Mouse (Mus musculus): Measurements from ENCODE around the gene Hdac7. TPM values are rescaled to one million over a fixed set of nuclear protein-coding genes. Genes with fewer than 3 reads are reported as not detected.

Gene Hdac7
- total RNA-seq, 2 experiments from 2014 or later, result 57.9 to 59.4 TPM

DNA sequence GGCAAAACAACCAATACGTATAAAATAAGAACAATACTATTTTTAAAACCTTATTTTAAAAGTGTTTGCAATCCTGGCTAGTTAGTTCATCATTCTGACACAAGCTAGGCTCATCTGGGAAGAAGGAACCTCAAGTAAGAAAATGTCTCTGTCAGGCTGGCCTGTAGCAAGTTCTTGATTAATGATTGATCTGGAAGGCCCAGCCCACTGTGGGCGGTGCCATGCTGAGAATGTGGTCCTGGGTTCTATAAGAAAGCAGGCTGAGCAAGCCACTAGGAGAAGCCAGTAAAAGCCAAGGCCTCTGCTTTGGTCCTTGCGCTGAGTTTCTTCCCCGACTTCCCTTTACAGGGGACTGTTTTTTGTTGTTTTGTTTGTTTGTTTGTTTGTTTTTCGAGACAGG, 91.8 kb downstream of the Hdac7 start:
- intact Hi-C loops (cut with DNase I), result no loop called here
- DNase-seq, result no peak

DNA sequence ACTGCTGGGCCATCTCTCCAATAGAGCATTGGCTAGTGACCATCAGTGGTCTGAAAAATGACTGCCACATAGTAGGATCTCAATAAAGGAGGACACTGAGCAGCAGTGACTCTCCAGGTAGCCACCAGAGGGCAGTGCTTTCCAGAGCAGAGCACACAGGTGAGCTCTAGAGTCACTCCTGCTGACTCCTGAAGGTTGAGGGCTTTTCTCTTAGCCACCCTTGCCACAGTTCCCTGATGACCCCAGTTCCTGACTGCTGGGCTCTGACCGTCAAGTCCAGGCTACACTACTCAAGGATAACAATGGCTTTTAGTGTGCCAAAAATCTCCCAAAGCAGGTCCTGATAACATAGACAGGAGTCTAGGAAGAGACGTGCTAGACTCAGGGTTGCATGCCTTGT, 92.6 kb downstream of the Hdac7 start:
- no peak for DNase-seq
- intact Hi-C loops (cut with DNase I), result no loop called here

DNA sequence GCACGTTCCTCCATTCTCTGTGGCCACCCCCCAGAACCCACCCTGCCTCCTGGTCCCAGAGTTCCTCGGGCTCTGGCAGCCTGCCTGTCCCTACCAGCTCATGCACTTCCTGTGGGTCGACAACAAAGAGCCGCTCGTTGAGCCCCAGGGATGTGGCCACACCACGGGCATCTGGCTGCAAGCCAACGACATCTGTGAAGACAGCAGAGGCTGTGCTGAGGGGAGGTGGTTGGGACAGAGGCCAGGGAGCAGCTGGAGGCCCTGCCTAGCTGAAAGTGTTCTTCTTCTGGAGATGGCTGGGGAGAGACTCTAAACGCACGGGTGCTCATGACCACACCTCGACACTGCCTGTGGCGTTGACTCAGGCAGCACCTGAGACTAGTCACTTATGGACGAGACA, 93.6 kb downstream of the Hdac7 start:
- intact Hi-C loops (cut with DNase I), result no loop called here
- peak; percentile 64 to 68 for DNase-seq

DNA sequence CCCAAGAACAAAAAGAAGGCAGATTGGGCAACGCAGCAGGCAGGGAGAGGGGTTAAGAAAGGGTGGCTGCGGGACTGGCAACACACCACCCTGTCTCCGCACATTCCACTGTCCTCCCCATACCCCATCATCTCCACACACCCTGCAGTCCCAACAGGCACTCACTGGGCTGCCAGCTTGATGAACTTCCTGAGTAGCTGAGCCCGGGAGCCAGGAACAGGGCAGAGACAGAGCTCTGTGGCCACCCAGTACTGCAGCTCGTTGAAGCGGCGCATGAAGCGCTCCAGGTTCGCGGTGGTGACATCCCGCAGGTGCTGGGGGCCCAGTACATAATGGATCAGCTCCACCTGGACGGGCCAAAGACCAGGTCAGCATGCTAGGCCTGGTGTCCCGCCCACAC, 94.5 kb downstream of the Hdac7 start:
- no peak for DNase-seq
- intact Hi-C loops (cut with DNase I), result loop anchor here (2.0 kb wide), 1 partner anchor 13 kb away; no protein-coding TSS in a partner anchor

GRCm38 (mm10) chr15:97749397-97749796, 94.9 kb downstream of the Hdac7 start:
- intact Hi-C loops (cut with DNase I), result loop anchor here (2.0 kb wide), 1 partner anchor 13 kb away; no protein-coding TSS in a partner anchor
- no peak for DNase-seq

- intact Hi-C loops (cut with DNase I), result loop anchor here (2.0 kb wide), 1 partner anchor 14 kb away; no protein-coding TSS in a partner anchor
- no peak for DNase-seq
Measured at GRCm38 (mm10) chr15:97748964-97749363, 95.3 kb downstream of the Hdac7 start.

DNA sequence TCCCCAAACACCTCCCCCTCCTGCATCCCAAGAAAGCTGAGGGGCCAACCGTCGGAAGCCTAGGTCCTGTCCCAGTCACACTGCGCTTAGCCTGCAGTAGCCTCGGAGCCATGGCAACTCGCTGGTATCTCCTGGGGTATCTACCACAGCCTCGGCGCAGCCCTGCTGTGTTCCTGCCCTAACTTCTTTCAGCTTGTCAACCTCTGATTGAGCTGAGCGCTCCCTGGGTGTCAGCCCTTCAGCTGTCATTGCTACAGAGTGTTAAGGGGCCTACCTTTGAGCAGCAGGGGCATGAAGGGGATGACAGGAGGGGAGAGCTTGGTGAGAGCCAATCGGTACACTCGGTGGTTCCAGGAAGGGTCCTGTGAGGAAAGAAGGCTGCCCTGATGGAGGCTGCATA, 96.0 kb downstream of the Hdac7 start:
- no peak for DNase-seq
- intact Hi-C loops (cut with DNase I), result loop anchor here (2.0 kb wide), 1 partner anchor 14 kb away; no protein-coding TSS in a partner anchor

DNA sequence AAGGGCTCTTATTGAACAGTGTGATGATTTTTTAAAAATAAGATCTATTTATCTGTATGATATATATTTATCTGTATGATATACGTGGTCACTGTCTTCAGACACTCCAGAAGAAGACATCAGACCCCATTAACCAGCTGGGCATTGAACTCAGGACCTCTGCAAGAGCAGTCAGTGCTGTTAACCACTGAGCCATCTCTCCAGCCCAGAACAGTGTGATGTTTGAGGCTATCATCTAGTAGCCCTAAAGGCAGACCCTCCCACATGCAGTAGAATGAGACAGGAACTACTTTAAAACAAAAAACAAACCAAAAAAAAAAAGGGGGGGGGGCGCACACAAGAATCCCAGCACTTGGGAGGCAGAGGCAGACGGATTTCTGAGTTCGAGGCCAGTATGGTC, 96.8 kb downstream of the Hdac7 start:
- no peak for DNase-seq
- intact Hi-C loops (cut with DNase I), result no loop called here

DNA sequence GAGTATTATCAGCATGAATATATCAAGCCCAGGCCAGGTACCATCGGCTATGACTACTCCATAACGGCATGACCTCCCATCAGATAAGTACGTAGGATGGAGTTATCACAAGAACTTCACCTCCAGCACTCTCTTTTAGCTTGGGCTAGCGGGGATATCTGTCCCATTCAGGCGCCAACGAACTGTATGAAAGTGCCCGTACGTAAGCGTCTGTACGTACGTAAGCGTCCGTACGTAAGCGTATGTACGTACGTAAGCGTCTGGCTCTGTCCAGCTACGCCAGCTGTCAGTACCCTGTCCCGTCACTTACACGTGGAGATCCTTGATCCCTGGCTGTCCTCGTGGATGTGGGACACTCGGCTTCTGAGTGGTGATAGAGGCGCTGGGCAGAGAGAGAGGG, 97.6 kb downstream of the Hdac7 start:
- DNase-seq, result no peak
- intact Hi-C loops (cut with DNase I), result no loop called here

DNA sequence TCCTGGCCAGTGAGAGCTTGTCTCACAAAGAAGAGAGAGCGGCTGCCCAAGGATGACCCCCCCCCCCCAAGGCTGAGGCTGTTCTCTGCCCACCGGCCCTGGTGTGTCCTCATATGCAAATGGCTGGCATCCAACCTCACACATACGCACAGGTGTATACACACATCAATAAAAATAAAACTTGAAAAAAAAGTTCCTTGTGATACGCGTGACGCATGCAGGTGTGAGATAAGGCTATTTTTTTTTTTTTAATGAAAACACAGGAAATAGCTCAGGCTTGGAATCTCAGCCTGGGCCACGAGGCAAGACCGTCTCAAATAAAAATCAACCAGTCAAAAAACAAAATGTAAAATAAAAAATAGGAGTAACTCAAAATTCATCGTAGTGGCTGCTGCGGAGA, 98.0 kb downstream of the Hdac7 start:
- no peak for DNase-seq
- intact Hi-C loops (cut with DNase I), result no loop called here

GRCm38 (mm10) chr15:97745331-97745730, 99.0 kb downstream of the Hdac7 start:
- peak; percentile 87 to 88 for DNase-seq
- intact Hi-C loops (cut with DNase I), result no loop called here

GRCm38 (mm10) chr15:97744930-97745329, 99.4 kb downstream of the Hdac7 start:
- DNase-seq, result peak in 1 of 2 experiments; percentile 58
- intact Hi-C loops (cut with DNase I), result no loop called here

DNA sequence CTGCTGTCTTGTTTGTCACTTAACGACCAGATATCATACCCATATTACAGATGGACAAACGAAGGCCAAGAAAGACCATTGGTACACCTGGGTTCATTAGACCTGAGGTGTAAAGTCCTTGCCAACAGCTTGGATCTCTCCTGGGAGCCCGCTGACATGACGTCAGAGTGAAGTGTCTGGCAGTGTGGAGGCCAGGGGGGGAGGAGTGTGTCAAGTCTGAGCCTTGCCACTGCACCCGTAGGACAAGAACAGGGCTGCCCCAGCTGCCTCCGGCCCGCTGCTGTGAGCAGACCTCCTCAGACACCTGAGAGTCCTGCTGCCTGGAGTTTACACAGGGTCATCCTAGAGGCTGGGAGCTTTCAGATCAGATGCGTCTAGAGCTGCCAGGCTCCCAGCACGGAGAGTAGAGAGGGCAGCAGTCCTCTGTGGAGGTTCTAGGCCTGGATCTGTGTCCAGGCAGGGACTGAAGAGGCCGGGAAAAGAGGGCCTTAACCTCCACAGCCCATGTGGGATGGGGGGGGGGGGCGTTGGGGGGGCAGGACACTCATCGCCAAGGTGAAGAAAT, 100.3 kb downstream of the Hdac7 start:
- intact Hi-C loops (cut with DNase I), result loop anchor here (2.0 kb wide), 1 partner anchor 15 kb away; no protein-coding TSS in a partner anchor
- no peak for DNase-seq

DNA sequence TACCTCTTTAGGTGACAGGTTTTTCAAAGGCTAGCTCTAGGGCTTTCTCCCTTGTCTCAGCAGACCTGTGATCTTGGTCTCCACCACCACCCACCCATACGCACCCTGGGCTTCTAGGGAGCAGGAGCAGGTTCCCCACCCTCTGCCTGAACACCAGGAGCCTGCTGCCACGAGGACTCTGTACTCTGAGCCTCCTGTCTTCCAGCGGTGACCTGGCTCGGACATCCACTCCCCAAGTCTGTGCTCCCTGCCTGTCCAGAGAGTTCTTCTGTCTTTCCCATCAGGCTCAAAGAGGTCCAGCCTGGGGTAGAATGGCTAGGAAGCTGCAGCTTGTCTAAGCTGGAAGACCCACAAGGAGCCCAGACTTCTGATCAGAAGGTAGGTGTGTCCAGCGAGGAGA, 101.1 kb downstream of the Hdac7 start:
- DNase-seq, result no peak
- intact Hi-C loops (cut with DNase I), result loop anchor here (2.0 kb wide), 1 partner anchor 14 kb away; no protein-coding TSS in a partner anchor

Other genes with a start within 250 kb of the Hdac7 start
- gene Rpap3, start 138.7 kb downstream of the Hdac7 start, total RNA-seq (2021), result 10 to 100 TPM; 14.1 to 15.2 TPM
- gene Endou, start 113.2 kb downstream of the Hdac7 start, total RNA-seq (2021), result 1 to 10 TPM; 3.8 to 4.0 TPM
- gene Rapgef3, start 76.5 kb downstream of the Hdac7 start, total RNA-seq (2021), result 10 to 100 TPM; 29.2 to 30.7 TPM
- 10 to 100 TPM; 62.0 to 71.0 TPM for gene Slc48a1, start 66.0 kb downstream of the Hdac7 start, total RNA-seq (2021)
- 1 to 10 TPM; 1.6 to 2.3 TPM for gene Vdr, start 66.1 kb upstream of the Hdac7 start, total RNA-seq (2021)
- 10 to 100 TPM; 16.6 to 20.9 TPM for gene Tmem106c, start 119.7 kb upstream of the Hdac7 start, total RNA-seq (2021)
- under 1 TPM; 0.62 to 0.84 TPM for gene Col2a1, start 160.2 kb upstream of the Hdac7 start, total RNA-seq (2021)
- 100 to 1,000 TPM; 571 to 624 TPM for gene Pfkm, start 248.1 kb upstream of the Hdac7 start, total RNA-seq (2021)
- gene Senp1, start 249.2 kb upstream of the Hdac7 start, total RNA-seq (2021), result 10 to 100 TPM; 16.7 to 18.5 TPM

Data from heart, postnatal 10 days (tissue).